Mouse (Mus musculus) CH12.LX (cell line): ENCODE data around the gene Dnajc8. TPM values are rescaled to one million over a fixed set of nuclear protein-coding genes. Genes with fewer than 3 reads are reported as not detected.

ENCODE experiments used
- DNase-seq: peaks from one replicate; pipeline ENCODE4 v3.0.0-alpha.2; 2013; ENCODE audit errors: extremely low read depth
- H3K27ac ChIP-seq: 2 replicates; pipeline ENCODE4 v1.5.1; 2012; ENCODE audit warnings: low read depth, mild to moderate bottlenecking, control low read depth, moderate library complexity; ENCODE audit not compliant: insufficient read depth
- H3K27me3 ChIP-seq: replicated peaks from 2 replicates; pipeline ENCODE3; 2012; ENCODE audit warnings: inconsistent platforms
- H3K36me3 ChIP-seq, 2 experiments: replicated peaks in 1 of 2; 2 replicates each; pipeline versions ENCODE3 to v1.6.1; 2012; ENCODE audit warnings: inconsistent platforms in 1 of 2, low read length in 1 of 2, mild to moderate bottlenecking in 1 of 2, mixed read lengths in 1 of 2, moderate library complexity in 1 of 2; ENCODE audit not compliant: control insufficient read depth in 1 of 2, insufficient read depth in 1 of 2
- H3K4me1 ChIP-seq, 2 experiments: 2 replicates each; pipeline ENCODE4 v1.6.1; 2012; ENCODE audit warnings: inconsistent platforms in 1 of 2, moderate library complexity in 1 of 2; ENCODE audit not compliant: insufficient read depth in 2 of 2, control insufficient read depth in 1 of 2
- H3K4me2 ChIP-seq: 2 replicates; pipeline ENCODE4 v1.6.1; 2012; ENCODE audit warnings: low read depth, mild to moderate bottlenecking, control low read depth; ENCODE audit not compliant: poor library complexity, insufficient read depth, severe bottlenecking
- H3K4me3 ChIP-seq, 3 experiments: fragments of 150-350 bp in 1 of 3; sonication (generic) in 1 of 3; replicated peaks in 1 of 3; 2 replicates each; pipeline versions ENCODE3 to v1.5.1; 2011 to 2012; ENCODE audit warnings: low read depth in 2 of 3, low read length in 2 of 3, mild to moderate bottlenecking in 2 of 3, moderate library complexity in 2 of 3, control low read depth in 1 of 3, improper control_type of control experiment in 1 of 3, inconsistent platforms in 1 of 3, mixed read lengths in 1 of 3; ENCODE audit not compliant: poor library complexity in 1 of 3
- H3K79me2 ChIP-seq: replicated peaks from 2 replicates; pipeline ENCODE4 v1.6.1; 2012; ENCODE audit warnings: mild to moderate bottlenecking, moderate library complexity; ENCODE audit not compliant: control insufficient read depth, poor library complexity, insufficient read depth, severe bottlenecking; ENCODE audit errors: extremely low read depth
- H3K9ac ChIP-seq: 2 replicates; pipeline ENCODE4 v1.6.1; 2012; ENCODE audit warnings: low read depth, mild to moderate bottlenecking, control low read depth, moderate library complexity; ENCODE audit not compliant: insufficient read depth
- H3K9me3 ChIP-seq: replicated peaks from 2 replicates; pipeline ENCODE3; 2012; ENCODE audit warnings: low read length, inconsistent platforms, mixed read lengths
- BHLHE40 ChIP-seq: IDR thresholded peaks from 2 replicates; pipeline ENCODE4 v1.6.1; 2011; ENCODE audit warnings: mild to moderate bottlenecking, low read depth, low read length, improper control_type of control experiment
- CTCF ChIP-seq, 2 experiments: IDR thresholded peaks in 1 of 2; conservative IDR thresholded peaks in 1 of 2; 2 replicates each; pipeline ENCODE4 v1.5.1; 2011 to 2012; ENCODE audit warnings: low read depth in 2 of 2, low read length in 2 of 2, improper control_type of control experiment in 1 of 2, inconsistent platforms in 1 of 2, mild to moderate bottlenecking in 1 of 2, moderate library complexity in 1 of 2
- EP300 ChIP-seq: IDR thresholded peaks from 2 replicates; pipeline ENCODE4 v1.6.1; 2011; ENCODE audit warnings: low read length, improper control_type of control experiment
- ETS1 ChIP-seq: conservative IDR thresholded peaks from 2 replicates; pipeline ENCODE4 v1.6.1; 2012; ENCODE audit warnings: low read depth, mild to moderate bottlenecking, inconsistent platforms, low read length, improper control_type of control experiment, moderate library complexity
- IRF4 ChIP-seq: IDR thresholded peaks from 2 replicates; pipeline ENCODE4 v1.6.1; 2014; ENCODE audit warnings: low read depth, mild to moderate bottlenecking, inconsistent platforms, low read length, improper control_type of control experiment
- MAFK ChIP-seq: IDR thresholded peaks from 2 replicates; pipeline ENCODE4 v1.6.1; 2011; ENCODE audit warnings: low read length, improper control_type of control experiment; ENCODE audit not compliant: insufficient replicate concordance
- NELFE ChIP-seq: IDR thresholded peaks from 2 replicates; pipeline ENCODE4 v1.6.1; 2011; ENCODE audit warnings: low read depth, low read length, improper control_type of control experiment
- NRF1 ChIP-seq: IDR thresholded peaks from 2 replicates; pipeline ENCODE4 v1.6.1; 2014; ENCODE audit warnings: low read depth, mild to moderate bottlenecking, inconsistent platforms, low read length, improper control_type of control experiment, moderate library complexity
- POLR2AphosphoS2 ChIP-seq: IDR thresholded peaks from 2 replicates; pipeline ENCODE4 v1.6.1; 2011; ENCODE audit warnings: low read depth, low read length, improper control_type of control experiment
- RCOR1 ChIP-seq: conservative IDR thresholded peaks from 2 replicates; pipeline ENCODE4 v1.6.1; 2012; ENCODE audit warnings: low read depth, mild to moderate bottlenecking, inconsistent platforms, low read length, improper control_type of control experiment
- SIN3A ChIP-seq: IDR thresholded peaks from 2 replicates; pipeline ENCODE4 v1.6.1; 2012; ENCODE audit warnings: low read length, improper control_type of control experiment, inconsistent platforms
- TBP ChIP-seq: conservative IDR thresholded peaks from 2 replicates; pipeline ENCODE4 v1.6.1; 2011; ENCODE audit warnings: low read depth, low read length, improper control_type of control experiment
- TCF12 ChIP-seq: IDR thresholded peaks from 2 replicates; pipeline ENCODE4 v1.6.1; 2014; ENCODE audit warnings: low read depth, mild to moderate bottlenecking, inconsistent platforms, low read length, improper control_type of control experiment
- USF1 ChIP-seq: IDR thresholded peaks from 2 replicates; pipeline ENCODE4 v1.6.1; 2014; ENCODE audit warnings: low read depth, mild to moderate bottlenecking, inconsistent platforms, low read length, improper control_type of control experiment
- dilution Hi-C: fragments of 300-500 bp; cut with MboI; formaldehyde crosslinking; loops from 2 replicates; pipeline ENCODE4 v1.14.3; 2020; ENCODE audit warnings: low sequenced_read_pairs; ENCODE audit not compliant: extremely low pct_unique_long_range_greater_than_20kb, extremely low pct_ligation_motif_present
- in situ Hi-C: fragments of 300-500 bp; cut with MboI; formaldehyde crosslinking; loops from 3 replicates; pipeline ENCODE4 v1.14.3; 2019; ENCODE audit warnings: low sequenced_read_pairs, low pct_ligation_motif_present, low pct_unique_long_range_greater_than_20kb, mixed read lengths
- polyA plus RNA-seq: library from polyadenylated mRNA; unstranded; fragments of >175 nt; gene quantifications from 2 replicates; pipeline ENCODE4 v1.2.1, GENCODE M21; 2012; ENCODE audit warnings: low read depth; ENCODE audit not compliant: insufficient read length
- total RNA-seq, 2 experiments: library from RNA; depleted of rRNA; stranded (reverse); fragments of 300-350 nt in 1 of 2; fragments of >200 nt in 1 of 2; gene quantifications; 2 replicates each; pipeline ENCODE4 v1.2.3; 2012 to 2014

Dnajc8 gene
- total and polyA plus RNA-seq, 3 experiments: 117 to 319 (median 187) TPM

DNA sequence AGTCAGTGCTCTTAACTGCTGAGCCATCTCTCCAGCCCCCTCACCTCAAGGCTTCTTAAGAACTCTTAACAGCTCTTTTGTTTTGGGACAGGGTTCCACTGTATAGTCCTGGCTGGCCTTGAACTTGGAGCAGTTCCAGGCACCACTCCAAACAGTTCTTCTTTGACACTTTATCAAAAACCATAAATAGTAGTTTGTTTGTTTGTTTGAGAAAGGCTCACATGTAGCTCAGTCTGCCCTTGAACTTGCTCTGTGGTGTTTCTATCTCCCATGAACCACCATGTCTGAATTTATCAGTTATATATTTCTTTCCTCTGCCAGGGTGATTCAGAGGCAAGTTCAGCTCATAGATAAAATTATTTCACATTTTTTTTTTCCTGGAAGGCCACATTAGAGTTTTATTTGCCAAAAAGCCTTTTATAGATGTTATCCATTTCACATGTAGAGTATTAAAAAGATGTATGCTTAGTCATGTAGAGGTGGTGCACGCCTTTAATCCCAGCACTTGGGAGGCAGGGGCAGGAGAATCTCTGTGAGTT is 39.5 kb downstream of the Dnajc8 start:
- in situ Hi-C loops (no loop called here), dilution Hi-C loops (no loop called here)
- Histone ChIP-seq H3K27me3 (no peaks in the 10 kb centered on the region), H3K9me3 (no peaks in the 10 kb centered on the region), H3K4me2 (no peak overlapping the region), H3K4me3 (no peak overlapping the region), H3K27ac (no peak overlapping the region), H3K36me3 (no peaks in the 10 kb centered on the region), H3K79me2 (no peaks in the 10 kb centered on the region), H3K9ac (no peak overlapping the region), H3K4me1 (peaks cover 0 to 3% of the 10 kb centered on the region in 2 experiments; a peak in 1 of 4 replicates)
- DNase-seq: no peak
- TF ChIP-seq NRF1 (no peak), MAFK (no peak), RCOR1 (no peak), SIN3A (no peak), CTCF (conservative IDR thresholded peaks at IDR 0.05 in 1 of 2, IDR thresholded peaks at IDR 0.05 in 1 of 2; ENCODE audit: low read depth in 2 of 2, low read length in 2 of 2) (no peak), BHLHE40 (no peak), ETS1 (no peak)

DNA sequence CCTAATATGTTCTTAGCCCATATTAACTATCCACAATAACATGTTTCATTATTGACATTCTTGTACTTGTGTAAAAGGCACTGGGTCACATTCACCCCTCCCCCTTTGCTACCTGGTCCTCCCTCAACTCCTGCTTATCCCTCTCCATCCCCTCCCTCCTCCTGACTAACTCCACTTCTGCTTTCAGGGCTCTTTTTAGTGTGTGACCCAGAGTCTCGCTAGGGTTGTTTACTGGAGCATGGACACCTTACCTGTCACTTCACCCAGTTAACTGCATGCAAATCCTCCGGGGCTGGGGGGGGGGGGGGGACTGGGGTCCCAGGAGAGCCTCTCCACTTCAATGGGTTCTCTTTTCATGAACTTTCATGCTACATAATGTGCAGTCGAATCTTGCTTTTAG is 48.4 kb downstream of the Dnajc8 start:
- H3K9me3 ChIP-seq: peaks cover 9% of the 10 kb centered on the region
- no peak overlapping the region for H3K27ac ChIP-seq
- peak; percentile 54 for DNase-seq
- in situ Hi-C loops (no loop called here), dilution Hi-C loops (no loop called here)
- no peak overlapping the region for H3K9ac ChIP-seq
- H3K4me3 ChIP-seq: no peak overlapping the region
- TF ChIP-seq USF1 (no peak), RCOR1 (no peak), IRF4 (0 out of 2 replicates have a peak, but pooled peaks have one; percentile 12)
- no peaks in the 10 kb centered on the region for H3K79me2 ChIP-seq
- H3K27me3 ChIP-seq: no peaks in the 10 kb centered on the region
- H3K36me3 ChIP-seq: peaks cover 0 to 3% of the 10 kb centered on the region in 2 experiments
- H3K4me2 ChIP-seq: peak overlapping the region; percentile 42; the same call in 1 of the 2 replicates
- H3K4me1 ChIP-seq: peaks cover 8 to 45% of the 10 kb centered on the region in 2 experiments

DNA sequence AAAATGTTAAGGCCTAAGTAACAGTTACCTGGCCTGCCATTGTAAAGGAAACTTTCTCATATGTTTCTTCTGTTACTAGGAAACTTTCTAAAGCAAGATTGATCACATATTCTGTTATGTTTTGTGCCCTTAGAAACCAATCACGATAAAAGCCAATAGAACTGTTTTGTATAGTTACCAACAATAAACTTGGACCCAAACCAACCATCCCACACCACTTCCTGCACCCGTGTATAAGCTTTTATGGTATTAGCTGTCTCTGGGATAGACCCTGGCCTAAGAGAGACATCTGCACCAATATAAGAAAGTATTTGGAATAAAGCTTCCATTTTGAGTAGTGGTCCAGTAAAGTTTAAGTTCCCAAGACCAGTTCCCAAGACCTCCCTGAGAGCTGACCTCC is 49.6 kb downstream of the Dnajc8 start:
- H3K27ac ChIP-seq: no peak overlapping the region
- no peak overlapping the region for H3K4me3 ChIP-seq
- no peak overlapping the region for H3K4me2 ChIP-seq
- no peak for TF ChIP-seq POLR2AphosphoS2
- no peak for TF ChIP-seq NRF1
- TF ChIP-seq EP300: no peak
- no peak for TF ChIP-seq TBP
- no peak for TF ChIP-seq NELFE
- TF ChIP-seq TCF12: no peak
- peaks cover 8 to 47% of the 10 kb centered on the region in 2 experiments for H3K4me1 ChIP-seq
- in situ Hi-C loops: no loop called here
- dilution Hi-C loops: no loop called here
- H3K36me3 ChIP-seq: peaks cover 0 to 3% of the 10 kb centered on the region in 2 experiments
- H3K27me3 ChIP-seq: no peaks in the 10 kb centered on the region
- no peaks in the 10 kb centered on the region for H3K79me2 ChIP-seq
- H3K9me3 ChIP-seq: peaks cover 9% of the 10 kb centered on the region
- H3K9ac ChIP-seq: no peak overlapping the region
- no peak for DNase-seq
